Mouse (Mus musculus): Measurements from ENCODE around the gene Spcs2. TPM values are rescaled to one million over a fixed set of nuclear protein-coding genes. Genes with fewer than 3 reads are reported as not detected.

The Spcs2 gene
- 2.5 and 5.9 TPM in 2 replicates for polyA plus RNA-seq (2012)

GRCm38 (mm10) chr7:99863362-99863761 is at the start of gene Spcs2:
Gene Spcs2 (minus strand): TSS chr7:99863462.
- no peak within 1 kb of the TSS for H3K4me3 ChIP-seq (replicated peaks)
- no peaks in the 10 kb centered on the region for H3K36me3 ChIP-seq (ENCODE audit: control insufficient read depth)
- peaks cover 34% of the 10 kb centered on the region for H3K27me3 ChIP-seq (ENCODE audit: control insufficient read depth)
- H3K4me1 ChIP-seq (ENCODE audit: control insufficient read depth) = peaks cover 8% of the 10 kb centered on the region
- TF ChIP-seq TAL1 (IDR thresholded peaks at IDR 0.05; ENCODE audit: low read length) = no peak
- no peak for TF ChIP-seq GATA1 (IDR thresholded peaks at IDR 0.05; ENCODE audit: low read length)
- no peaks in the 10 kb centered on the region for H3K9me3 ChIP-seq (ENCODE audit: control insufficient read depth, low read length)

GRCm38 (mm10) chr7:99911038-99911437 is 47.8 kb upstream of the Spcs2 start:
- no peaks in the 10 kb centered on the region for H3K36me3 ChIP-seq (ENCODE audit: control insufficient read depth)
- TF ChIP-seq TAL1 (IDR thresholded peaks at IDR 0.05; ENCODE audit: low read length) (no peak), GATA1 (IDR thresholded peaks at IDR 0.05; ENCODE audit: low read length) (no peak)
- H3K4me3 ChIP-seq (replicated peaks) = no peak overlapping the region
- H3K27me3 ChIP-seq (ENCODE audit: control insufficient read depth) = peaks cover 20% of the 10 kb centered on the region
- no peaks in the 10 kb centered on the region for H3K9me3 ChIP-seq (ENCODE audit: control insufficient read depth, low read length)
- H3K4me1 ChIP-seq (ENCODE audit: control insufficient read depth) = peaks cover 30% of the 10 kb centered on the region

GRCm38 (mm10) chr7:99907463-99907862 is 44.2 kb upstream of the Spcs2 start:
- 0 out of 2 replicates have a peak, but pooled peaks have one; percentile 17 for TF ChIP-seq GATA1 (IDR thresholded peaks at IDR 0.05; ENCODE audit: low read length)
- 0 out of 3 replicates have a peak, but pooled peaks have one; percentile 16 for TF ChIP-seq TAL1 (IDR thresholded peaks at IDR 0.05; ENCODE audit: low read length)
- H3K4me3 ChIP-seq (replicated peaks) = no peak overlapping the region
- H3K27me3 ChIP-seq (ENCODE audit: control insufficient read depth) = no peaks in the 10 kb centered on the region
- H3K9me3 ChIP-seq (ENCODE audit: control insufficient read depth, low read length) = no peaks in the 10 kb centered on the region
- H3K36me3 ChIP-seq (ENCODE audit: control insufficient read depth) = no peaks in the 10 kb centered on the region
- H3K4me1 ChIP-seq (ENCODE audit: control insufficient read depth) = peaks cover 34% of the 10 kb centered on the region

GRCm38 (mm10) chr7:99906346-99906745 is 43.1 kb upstream of the Spcs2 start:
- Histone ChIP-seq H3K27me3 (ENCODE audit: control insufficient read depth) (no peaks in the 10 kb centered on the region; the same call in 1 of the 2 replicates), H3K4me3 (replicated peaks) (no peak overlapping the region), H3K36me3 (ENCODE audit: control insufficient read depth) (no peaks in the 10 kb centered on the region), H3K9me3 (ENCODE audit: control insufficient read depth, low read length) (no peaks in the 10 kb centered on the region), H3K4me1 (ENCODE audit: control insufficient read depth) (peaks cover 34% of the 10 kb centered on the region)
- no peak for TF ChIP-seq GATA1 (IDR thresholded peaks at IDR 0.05; ENCODE audit: low read length)
- no peak for TF ChIP-seq TAL1 (IDR thresholded peaks at IDR 0.05; ENCODE audit: low read length)

- no peak overlapping the region for H3K4me3 ChIP-seq (replicated peaks)
Measured at GRCm38 (mm10) chr7:99904421-99905005, 41.3 kb upstream of the Spcs2 start.

GRCm38 (mm10) chr7:99902918-99903665 is 39.8 kb upstream of the Spcs2 start:
- no peaks in the 10 kb centered on the region; the same call in 1 of the 2 replicates for H3K27me3 ChIP-seq (ENCODE audit: control insufficient read depth)
- no peaks in the 10 kb centered on the region for H3K36me3 ChIP-seq (ENCODE audit: control insufficient read depth)
- no peak overlapping the region for H3K4me3 ChIP-seq (replicated peaks)
- H3K4me1 ChIP-seq (ENCODE audit: control insufficient read depth) = peaks cover 24% of the 10 kb centered on the region
- no peaks in the 10 kb centered on the region for H3K9me3 ChIP-seq (ENCODE audit: control insufficient read depth, low read length)
- TF ChIP-seq GATA1 (IDR thresholded peaks at IDR 0.05; ENCODE audit: low read length) (no peak), TAL1 (IDR thresholded peaks at IDR 0.05; ENCODE audit: low read length) (no peak)

More at GRCm38 (mm10) chr7:99904421-99905005, 41.3 kb upstream of the Spcs2 start:
- peaks cover 34% of the 10 kb centered on the region for H3K4me1 ChIP-seq (ENCODE audit: control insufficient read depth)
- no peaks in the 10 kb centered on the region for H3K9me3 ChIP-seq (ENCODE audit: control insufficient read depth, low read length)
- no peaks in the 10 kb centered on the region; the same call in 1 of the 2 replicates for H3K27me3 ChIP-seq (ENCODE audit: control insufficient read depth)
- no peaks in the 10 kb centered on the region for H3K36me3 ChIP-seq (ENCODE audit: control insufficient read depth)
- no peak for TF ChIP-seq TAL1 (IDR thresholded peaks at IDR 0.05; ENCODE audit: low read length)
- TF ChIP-seq GATA1 (IDR thresholded peaks at IDR 0.05; ENCODE audit: low read length) = no peak

- H3K27me3 ChIP-seq (ENCODE audit: control insufficient read depth) = no peaks in the 10 kb centered on the region; the same call in 1 of the 2 replicates
- H3K36me3 ChIP-seq (ENCODE audit: control insufficient read depth) = no peaks in the 10 kb centered on the region
- no peak for TF ChIP-seq GATA1 (IDR thresholded peaks at IDR 0.05; ENCODE audit: low read length)
- TF ChIP-seq TAL1 (IDR thresholded peaks at IDR 0.05; ENCODE audit: low read length) = no peak
- H3K4me1 ChIP-seq (ENCODE audit: control insufficient read depth) = peaks cover 16% of the 10 kb centered on the region
- H3K4me3 ChIP-seq (replicated peaks) = no peak overlapping the region
- H3K9me3 ChIP-seq (ENCODE audit: control insufficient read depth, low read length) = no peaks in the 10 kb centered on the region
Measured at GRCm38 (mm10) chr7:99902208-99902607, 38.9 kb upstream of the Spcs2 start.

- H3K36me3 ChIP-seq (ENCODE audit: control insufficient read depth) = no peaks in the 10 kb centered on the region
- no peak overlapping the region for H3K4me3 ChIP-seq (replicated peaks)
- no peaks in the 10 kb centered on the region for H3K4me1 ChIP-seq (ENCODE audit: control insufficient read depth)
- no peaks in the 10 kb centered on the region for H3K9me3 ChIP-seq (ENCODE audit: control insufficient read depth, low read length)
- no peaks in the 10 kb centered on the region; the same call in 1 of the 2 replicates for H3K27me3 ChIP-seq (ENCODE audit: control insufficient read depth)
- TF ChIP-seq GATA1 (IDR thresholded peaks at IDR 0.05; ENCODE audit: low read length) = no peak
- TF ChIP-seq TAL1 (IDR thresholded peaks at IDR 0.05; ENCODE audit: low read length) = no peak
Measured at GRCm38 (mm10) chr7:99896905-99897304, 33.6 kb upstream of the Spcs2 start.

GRCm38 (mm10) chr7:99894478-99894877 is 31.2 kb upstream of the Spcs2 start:
- Histone ChIP-seq H3K27me3 (ENCODE audit: control insufficient read depth) (0 out of 2 replicates have a peak, but pooled peaks cover 2% of the 10 kb centered on the region), H3K36me3 (ENCODE audit: control insufficient read depth) (no peaks in the 10 kb centered on the region), H3K4me1 (ENCODE audit: control insufficient read depth) (peaks cover under 1% of the 10 kb centered on the region; the same call in 1 of the 2 replicates), H3K9me3 (ENCODE audit: control insufficient read depth, low read length) (no peaks in the 10 kb centered on the region), H3K4me3 (replicated peaks) (no peak overlapping the region)
- TF ChIP-seq GATA1 (IDR thresholded peaks at IDR 0.05; ENCODE audit: low read length) = no peak
- TF ChIP-seq TAL1 (IDR thresholded peaks at IDR 0.05; ENCODE audit: low read length) = no peak
